Mouse (Mus musculus): ENCODE measurements around the gene Gpld1.

Gene Gpld1

DNA sequence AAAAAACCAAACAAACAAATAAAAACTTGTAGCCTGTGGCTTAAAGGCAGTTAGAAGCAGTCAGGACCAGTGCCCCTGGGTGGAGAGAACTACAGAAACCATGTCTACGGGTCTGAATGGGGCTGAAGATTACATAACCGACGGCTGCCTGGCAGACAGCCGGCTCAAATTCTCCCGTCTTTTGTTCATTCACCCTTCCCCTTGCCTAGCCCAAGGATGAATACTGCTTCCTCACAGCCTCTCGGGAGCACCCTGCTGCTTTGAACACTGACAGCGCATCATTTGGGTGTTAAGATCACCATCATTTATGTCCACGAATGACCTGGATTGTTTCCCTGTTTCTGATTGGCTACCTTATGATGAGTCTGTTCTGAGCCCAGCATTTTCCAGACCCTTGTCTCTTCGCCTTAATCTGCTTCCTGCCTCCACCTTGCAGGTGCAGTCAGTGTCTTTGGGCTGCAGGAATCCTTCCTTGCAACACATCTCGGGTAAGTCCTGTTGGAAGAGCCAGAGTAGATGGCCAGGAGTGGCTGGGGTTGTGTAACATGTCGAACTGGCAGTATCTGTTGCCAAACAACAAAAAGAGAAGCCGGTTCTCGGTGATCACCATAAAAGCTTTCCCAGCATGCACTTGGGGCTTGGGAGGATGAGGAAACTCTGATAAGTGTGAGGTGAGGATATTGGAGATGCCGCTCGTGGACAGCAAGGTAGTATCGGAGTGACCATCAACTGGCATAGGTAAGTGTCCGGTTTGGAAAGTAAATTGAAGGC, at the start of gene Gpld1:
Gpld1 (plus strand) TSS at position 641 of the 771 bp plus-strand sequence.
- no peak for DNase-seq (ENCODE audit: low read depth)

DNA sequence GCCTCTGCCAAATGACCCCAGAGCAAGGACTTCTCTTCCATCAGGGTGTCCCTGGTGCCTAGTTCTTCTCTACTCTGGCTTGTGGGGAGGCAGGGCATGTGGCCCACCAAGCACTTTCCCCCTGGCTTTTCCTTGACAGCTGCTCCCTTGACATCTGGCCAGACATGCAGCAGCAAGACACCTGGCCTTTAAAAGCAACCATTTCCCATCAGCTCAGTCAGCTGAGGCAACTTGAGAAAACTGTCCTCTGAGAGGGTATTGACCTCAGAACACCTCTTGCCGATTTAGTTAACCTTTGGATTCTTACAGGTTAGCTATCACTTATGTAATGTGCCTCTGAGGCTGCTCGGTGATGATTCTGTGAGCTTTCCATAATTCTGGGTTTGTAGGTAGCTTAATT, 49.1 kb upstream of the Gpld1 start:
- DNase-seq (ENCODE audit: low read depth): no peak

DNA sequence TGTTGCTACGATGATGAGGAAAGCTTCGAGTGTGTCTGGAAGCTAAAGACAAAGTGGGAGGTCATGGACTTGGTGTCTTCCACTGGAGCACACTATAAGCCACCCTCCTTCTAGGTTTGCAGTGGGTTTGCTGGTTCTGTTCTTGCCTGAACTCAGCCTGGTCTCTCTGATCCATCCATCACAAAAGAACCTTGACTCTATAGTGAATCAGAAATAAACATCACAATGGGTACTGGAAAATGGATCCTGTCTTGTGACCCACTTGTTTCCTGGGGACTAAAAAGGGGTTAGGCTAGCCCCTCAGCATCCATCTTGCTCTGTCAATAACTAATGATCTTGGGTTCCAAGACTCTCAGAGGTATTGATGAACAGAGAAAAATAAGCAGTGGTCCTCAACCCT, 41.0 kb upstream of the Gpld1 start:
- no peak for DNase-seq (ENCODE audit: low read depth)

DNA sequence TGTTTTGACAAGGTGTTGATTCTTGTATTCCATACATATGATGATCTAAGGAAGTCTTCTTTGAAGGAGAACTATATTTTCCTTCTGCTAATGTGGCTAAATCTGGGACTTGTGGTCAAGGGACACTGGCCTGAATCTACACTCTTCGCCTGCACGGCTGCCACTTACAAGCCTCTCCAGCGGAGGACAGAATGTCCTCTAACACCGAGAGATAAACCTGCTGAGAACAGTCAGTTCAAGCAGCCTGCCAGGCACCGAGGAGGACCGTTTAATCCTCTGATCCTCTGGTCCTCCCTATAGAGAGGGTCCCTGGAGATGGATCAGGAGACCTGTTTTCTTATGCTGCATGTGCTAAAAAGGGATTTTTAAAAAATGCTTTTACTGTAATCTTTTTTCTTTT, 39.5 kb upstream of the Gpld1 start:
- DNase-seq (ENCODE audit: low read depth): no peak

DNA sequence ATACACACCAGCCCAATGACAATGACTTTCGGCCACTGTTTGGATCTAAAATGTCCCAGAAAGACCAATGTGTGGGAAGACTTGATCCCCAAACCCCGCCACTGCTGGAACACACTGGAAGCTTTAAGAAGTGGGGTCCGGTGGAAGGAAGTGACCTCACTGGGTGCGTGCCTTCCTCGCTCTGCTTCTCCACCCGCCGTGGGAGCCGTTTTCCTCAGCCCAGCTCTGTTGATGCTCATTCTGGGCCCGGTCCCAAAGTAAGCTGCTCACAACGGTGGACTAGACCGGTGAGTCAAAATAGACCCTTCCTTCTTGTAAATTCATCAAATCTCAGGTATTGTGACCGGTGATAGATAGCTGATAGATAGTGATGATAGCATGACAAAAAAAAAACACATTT, 37.5 kb upstream of the Gpld1 start:
- DNase-seq (ENCODE audit: low read depth): no peak

DNA sequence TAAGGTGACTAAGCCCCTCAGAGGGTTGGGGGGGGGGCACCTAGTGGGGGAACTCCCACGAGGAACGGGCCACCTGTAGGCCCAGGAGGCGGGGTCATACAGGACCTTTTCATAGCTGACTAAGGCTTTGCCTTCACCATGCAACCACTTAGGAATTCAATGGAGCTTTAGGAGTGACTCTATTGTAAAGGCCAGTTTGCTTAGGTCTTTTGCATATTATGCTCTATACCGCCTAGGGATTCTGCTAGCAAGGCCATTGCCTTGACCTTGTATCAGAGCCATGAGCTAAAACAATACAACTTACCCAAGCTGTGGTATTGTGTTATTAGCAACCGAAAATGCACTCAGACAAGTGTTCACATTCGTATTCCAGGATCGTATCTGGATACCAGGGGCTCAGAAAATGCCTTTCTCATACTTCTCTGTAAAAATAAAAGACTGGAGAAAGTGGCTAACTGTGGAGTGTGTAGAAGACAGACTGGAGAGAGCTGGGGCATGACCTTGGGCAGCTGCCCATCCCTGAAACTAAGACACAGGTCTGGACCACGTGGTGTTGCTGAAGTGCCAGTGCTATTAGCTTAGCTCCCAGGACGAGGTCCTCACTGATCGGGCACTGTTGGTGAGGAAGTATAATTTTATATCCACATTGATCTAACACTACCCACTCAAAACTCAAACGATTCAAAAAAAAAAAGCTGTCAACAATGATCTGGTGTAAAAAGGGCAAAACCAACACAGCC, 36.0 kb upstream of the Gpld1 start:
- no peak for DNase-seq (ENCODE audit: low read depth)

DNA sequence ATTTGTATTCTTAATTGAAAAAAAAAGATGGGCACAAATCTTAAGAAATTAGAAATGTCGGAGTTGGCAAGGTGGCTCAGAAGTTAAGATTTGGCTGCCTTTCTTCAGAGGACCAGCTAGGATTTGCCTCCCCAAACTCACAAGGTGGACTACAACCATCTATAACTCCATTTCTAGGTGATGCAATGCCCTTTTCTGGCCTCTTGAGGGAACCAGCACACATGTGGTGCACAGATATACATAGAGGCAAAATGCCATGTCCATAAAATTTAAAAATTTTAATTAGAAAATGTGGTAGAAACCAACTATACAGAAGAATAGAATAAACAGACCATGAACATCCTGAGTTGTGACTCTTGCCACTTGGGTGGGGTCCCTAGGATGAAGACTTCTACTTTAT, 33.8 kb upstream of the Gpld1 start:
- peak; percentile 21 for DNase-seq (ENCODE audit: low read depth)

DNA sequence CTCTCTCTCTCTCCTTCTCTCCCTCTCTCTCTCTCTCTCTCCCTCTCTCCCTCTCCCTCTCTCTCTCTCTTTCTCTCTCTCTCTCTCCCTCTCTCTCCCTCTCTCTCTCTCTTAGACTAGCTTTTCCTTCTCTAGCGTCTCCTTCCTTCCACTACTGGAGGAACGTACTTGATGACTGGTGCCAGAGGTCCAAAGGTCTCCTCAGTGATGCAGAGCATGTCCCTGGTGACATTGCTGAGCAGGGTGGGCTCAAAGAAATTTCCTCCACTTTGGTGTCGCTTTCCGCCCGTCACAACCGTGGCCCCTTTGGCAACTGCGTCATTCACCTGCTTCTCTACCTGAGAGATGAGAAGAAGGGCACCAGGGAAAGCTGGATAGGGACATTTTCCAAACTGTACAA, 29.4 kb upstream of the Gpld1 start:
- DNase-seq (ENCODE audit: low read depth): no peak

DNA sequence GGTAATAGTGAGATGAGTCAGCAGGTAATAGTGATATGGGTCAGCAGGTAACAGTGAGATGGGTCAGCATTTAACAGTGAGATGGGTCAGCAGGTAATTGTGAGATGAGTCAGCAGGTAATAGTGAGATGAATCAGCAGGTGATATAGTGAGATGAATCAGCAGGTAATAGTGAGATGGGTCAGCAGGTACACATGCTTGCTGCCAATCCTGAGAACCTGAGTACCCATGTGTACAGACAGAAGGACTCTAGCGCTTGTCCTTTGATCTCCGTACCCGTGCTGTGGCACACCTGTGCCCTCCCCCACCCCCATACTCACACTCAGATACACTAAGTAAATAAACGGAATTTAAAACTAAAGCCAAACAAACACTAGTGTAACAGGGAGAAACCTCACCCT, 28.0 kb upstream of the Gpld1 start:
- no peak for DNase-seq (ENCODE audit: low read depth)

DNA sequence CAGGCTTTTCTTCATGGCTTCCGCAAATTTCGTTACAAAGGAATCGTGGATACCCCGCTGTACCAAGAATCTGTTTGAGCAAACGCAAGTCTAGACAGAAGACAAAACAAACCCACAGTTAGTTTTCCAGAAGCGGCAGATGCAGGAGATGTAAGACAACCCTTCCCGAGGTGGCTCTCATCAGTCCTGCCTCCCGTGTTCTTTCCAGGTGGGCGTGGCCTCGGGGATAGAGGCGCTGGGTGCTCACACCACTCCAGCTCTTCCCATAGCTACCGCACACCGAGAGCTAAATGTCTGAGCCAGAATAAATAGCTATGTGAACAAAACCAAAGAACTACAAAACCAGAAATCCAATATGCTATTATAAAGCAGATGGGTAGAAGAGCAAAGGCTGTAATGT, 27.1 kb upstream of the Gpld1 start:
- DNase-seq (ENCODE audit: low read depth): no peak

DNA sequence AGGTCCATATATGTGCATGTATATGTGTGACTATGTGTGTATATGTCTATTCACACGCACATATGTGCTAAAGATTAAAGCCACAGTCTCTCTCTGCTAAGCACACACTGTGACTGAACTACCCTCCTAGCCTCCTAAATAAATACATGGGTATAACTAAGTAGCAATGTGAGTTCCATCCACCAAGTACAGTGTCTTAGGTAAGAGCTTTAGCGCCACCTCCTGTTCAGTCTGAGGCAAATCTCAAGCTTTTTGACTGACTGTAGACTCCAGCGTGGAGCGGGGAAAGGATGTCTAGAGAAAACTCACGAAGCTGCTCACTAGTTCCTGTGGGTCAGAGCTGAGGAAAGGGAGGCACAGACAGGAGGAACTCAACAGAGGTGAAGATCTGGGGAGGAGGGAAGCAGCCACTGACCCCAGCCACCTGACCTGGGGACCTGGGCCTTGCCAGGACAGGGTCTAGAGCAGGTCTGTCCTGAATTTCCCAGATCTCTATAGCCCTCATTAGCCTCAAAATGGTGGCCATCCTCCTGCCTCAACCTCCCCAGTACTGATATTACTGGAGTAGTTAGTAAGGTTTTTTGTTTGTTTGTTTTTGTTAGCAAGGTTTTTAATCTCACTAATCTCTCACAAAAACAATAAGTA, 22.5 kb upstream of the Gpld1 start:
- peak; percentile 88 for DNase-seq (ENCODE audit: low read depth)

DNA sequence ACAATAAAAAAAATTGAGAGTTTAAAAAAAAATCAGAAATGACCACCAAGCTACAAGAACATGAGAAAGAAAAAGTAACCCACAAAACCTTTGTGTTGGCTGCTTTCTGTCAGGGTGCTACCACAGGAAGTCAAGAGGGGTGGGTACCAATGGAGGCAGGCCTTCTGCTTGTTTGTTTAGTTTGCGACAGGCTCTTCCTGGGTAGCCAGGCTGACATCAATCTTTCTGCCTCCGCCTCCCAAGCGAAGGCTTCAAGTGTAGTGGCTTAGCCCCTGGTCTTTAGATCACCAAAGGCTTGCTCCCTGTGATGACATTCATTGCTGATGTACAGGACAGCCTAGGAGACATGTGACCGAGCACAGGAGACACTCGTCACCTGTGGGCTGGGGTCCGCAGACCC, 21.7 kb upstream of the Gpld1 start:
- peak; percentile 77 for DNase-seq (ENCODE audit: low read depth)

DNA sequence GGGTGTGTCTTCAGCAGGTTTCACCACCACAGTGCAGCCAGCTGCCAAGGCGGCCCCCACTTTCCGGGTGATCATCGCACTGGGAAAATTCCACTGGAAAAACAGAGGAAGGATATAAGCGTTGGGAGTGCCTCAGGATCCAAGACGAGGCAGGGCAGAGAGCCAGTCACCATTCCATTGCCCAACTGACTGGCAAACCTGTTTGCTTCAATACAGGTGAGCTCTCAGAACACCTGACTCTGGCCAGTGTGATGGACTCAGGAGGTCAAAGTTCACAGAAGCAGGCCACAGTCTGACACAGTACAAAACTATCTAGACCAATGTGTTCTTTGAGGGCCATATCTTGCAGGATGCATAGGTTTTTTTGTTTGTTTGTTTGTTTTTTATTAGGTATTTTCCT, 19.0 kb upstream of the Gpld1 start:
- no peak for DNase-seq (ENCODE audit: low read depth)

DNA sequence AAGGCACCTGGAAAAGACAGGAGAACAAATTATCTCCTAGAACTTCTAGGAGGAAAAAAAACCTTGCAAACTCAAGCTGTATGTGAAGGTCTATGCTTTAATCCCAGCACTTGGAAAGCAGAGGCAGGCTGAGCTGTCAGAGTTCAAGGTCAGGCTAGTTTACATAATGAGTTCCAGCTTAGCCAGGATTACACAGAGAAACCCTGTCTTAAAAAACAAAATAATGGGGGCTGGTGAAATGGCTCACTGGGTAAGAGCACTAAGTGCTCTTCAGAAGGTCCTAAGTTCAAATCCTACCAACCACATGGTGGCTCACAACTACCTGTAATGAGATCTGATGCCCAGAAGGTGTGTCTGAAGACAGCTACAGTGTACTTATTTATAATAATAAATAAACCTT, 12.4 kb upstream of the Gpld1 start:
- no peak for DNase-seq (ENCODE audit: low read depth)

DNA sequence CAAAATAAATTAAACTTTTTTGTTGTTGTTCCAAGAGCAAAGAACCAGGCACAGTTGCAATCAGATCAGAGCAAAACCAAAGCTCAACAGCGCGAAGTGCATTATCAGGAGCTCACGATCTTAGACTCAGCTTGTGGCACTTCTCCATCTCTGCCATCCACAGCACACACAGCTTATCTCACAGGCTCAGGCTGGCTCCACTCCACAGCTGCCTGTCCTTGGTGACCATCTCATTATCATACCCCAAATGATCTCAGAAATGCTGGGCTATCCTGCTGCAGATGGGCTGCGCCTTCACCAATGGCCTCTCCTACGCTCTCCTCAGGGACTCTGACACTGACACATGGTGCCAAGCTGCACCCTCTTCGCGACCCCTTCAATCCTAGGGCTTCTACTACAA, 9.8 kb upstream of the Gpld1 start:
- no peak for DNase-seq (ENCODE audit: low read depth)

DNA sequence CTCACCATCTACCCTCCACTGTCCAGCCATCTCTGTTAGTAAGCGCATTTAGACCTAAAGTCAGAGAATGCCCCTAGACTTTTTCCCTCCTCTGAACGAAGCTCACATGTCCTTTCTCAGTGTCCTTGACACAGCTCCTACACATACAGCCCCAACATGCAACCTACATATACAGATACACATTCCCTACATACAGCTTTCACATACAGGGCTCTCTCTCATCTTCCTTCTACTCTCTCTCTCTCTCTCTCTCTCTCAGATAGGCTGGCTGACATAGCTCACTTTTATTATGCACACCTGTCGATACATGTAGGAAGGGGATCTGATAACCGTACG, 6.2 kb upstream of the Gpld1 start:
- DNase-seq (ENCODE audit: low read depth): no peak

DNA sequence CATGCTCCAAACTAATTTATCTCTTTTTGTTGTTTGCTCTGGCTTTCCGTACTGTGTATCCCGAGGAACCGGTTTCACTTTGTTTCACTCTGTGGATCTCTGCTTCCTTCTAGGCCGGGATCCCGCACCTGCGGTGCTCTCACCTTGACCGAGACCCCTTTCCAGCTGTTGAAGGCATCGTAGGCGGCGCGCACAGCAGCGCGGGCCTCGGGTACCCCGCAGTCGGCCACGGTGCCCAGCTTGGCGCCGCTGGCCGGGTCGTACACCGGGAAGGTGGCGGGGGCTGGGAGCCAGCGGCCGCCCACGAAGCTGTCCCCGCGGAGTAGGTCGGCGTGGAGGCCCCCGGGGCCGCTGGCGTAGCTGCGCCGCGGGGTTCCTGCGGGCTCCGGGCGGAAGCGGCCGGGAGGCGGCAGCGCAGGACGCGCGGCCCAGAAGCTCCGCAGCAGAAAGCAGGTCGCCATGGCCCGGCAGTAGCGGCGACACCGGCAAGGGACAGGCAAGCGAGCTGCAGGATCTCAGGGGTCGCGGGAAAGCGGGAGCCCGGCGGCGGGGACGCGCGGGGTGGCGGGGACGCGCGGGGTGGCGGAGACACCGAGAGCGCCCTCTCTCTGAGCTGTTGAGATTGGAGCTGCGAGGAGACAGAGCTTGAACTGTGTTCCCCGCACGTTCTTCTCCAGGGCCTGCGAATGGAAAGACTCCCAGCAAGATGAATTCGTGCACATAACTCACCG, 5.7 kb upstream of the Gpld1 start, which contains the start of gene Aldh5a1:
Aldh5a1 (minus strand) TSS at position 554 of the 731 bp plus-strand sequence.
- peak; percentile 74 for DNase-seq (ENCODE audit: low read depth)

DNA sequence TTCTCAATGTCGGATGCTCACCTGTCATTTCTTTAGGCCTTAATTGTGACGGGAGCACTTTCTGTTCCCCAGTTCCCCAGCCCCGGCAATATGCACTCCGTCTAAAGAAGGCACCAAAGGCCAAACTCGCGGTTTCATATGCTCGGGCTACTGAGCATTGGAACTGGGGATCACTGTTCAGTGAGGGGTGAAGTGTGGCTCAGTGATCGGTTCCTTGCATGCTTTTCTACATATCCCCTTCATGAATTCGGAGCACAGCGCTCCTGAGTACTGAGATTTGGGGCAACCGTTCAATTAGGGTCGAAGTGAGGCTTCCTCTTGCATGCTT, 5.1 kb upstream of the Gpld1 start:
- no peak for DNase-seq (ENCODE audit: low read depth)

DNA sequence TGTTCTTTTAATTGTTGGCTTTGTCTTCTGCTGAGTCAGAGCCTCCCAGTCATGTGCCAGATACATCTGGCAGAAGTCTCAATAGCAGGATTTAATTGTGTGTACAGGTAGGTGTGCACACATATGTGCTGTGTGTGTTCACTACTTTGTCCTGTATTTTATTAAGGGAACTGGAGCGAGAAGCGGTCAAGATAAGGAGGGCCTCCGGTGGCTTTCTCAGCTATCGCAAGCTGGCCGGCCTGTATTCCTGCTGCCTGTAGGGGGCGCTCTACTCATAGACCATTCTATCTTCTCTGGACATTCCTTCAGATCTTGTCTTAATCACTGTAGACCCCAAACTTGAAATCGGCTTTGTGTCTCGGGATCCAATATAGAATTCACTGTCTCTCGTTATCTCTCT, 4.3 kb upstream of the Gpld1 start:
- peak; percentile 88 for DNase-seq (ENCODE audit: low read depth)

DNA sequence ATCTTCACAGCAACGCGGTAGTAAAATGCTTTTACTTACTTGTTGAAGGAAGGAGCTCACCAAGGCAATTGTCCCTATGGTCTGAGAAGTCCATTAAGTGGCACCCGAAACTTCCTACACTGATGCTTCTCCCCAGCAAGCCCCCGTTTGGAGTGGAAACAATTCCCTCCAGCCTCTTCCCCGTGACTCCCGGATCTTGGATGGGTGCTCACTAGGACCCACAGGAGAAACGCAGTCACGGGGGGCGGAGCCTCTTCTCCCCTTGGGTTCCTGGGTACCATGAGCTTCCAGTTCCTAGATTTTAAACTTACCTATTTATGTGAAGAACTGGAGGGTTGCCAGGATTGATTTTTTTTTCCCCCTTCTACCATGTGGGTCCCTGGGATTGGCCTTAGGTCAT, 3.5 kb upstream of the Gpld1 start:
- no peak for DNase-seq (ENCODE audit: low read depth)

DNA sequence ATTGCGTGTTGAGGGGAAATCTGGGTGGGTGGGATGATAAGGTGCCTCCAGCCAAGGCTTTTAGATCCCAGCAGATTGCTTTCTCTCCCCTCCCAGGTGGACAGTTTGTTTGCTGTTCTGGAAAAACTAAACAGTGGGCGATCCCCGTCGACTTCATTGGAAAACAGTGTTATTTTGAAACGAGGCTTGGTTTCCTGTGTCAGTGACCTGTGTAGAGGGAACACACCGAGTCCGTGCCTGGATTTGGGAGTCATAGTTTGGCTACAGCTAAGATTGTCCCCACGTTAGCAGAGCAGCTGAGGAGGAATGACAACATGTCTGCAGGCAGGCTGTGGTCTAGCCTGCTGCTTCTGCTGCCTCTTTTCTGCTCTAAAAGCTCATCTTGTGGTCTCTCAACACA, 351 bp downstream of the Gpld1 start:
- DNase-seq (ENCODE audit: low read depth): no peak

DNA sequence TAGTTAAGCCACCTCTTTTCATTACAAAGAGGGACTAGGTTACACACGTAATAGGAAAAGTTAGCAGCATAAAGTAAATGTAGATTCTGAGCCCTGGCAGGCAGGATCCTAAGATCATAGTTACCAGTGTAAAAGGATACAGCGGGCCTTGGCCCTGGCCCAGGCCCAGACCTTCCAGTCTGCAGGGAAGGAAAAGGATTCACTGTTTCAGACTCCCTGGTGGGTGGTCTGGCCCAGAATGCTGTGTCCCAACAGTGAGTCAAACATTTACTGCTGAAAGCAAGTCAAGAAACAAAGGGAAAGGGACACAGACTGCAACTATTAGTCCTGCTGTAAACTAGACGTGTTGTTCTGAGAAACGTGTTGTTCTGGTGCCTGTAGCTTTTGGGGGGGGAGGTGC, 2.6 kb downstream of the Gpld1 start:
- DNase-seq (ENCODE audit: low read depth): no peak

DNA sequence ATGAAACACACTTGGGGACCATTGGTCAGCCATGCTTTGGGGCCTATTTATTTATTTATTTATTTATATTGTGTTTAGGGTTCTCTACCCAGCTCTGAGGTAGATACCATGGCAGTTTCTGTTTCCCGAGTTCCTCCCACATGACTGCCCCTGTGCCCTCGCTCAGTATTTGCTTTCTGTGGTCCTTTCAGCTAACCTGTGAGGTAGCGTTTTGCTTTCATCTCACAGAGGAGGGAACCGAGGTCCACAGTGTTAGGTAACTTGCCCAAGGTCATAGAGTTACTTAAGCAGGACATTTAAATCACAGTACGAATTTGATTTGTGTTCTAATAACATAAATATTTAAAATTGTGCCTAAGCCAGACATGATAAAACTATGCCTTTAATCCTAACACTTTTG, 4.2 kb downstream of the Gpld1 start:
- no peak for DNase-seq (ENCODE audit: low read depth)
